Mouse (Mus musculus) hindbrain, embryonic 12.5 days (tissue): ENCODE data around the gene Stk11ip. TPM values are rescaled to one million over a fixed set of nuclear protein-coding genes. Genes with fewer than 3 reads are reported as not detected.

Source experiments
- ATAC-seq: fragments of 200-750 bp; cut with Nextera tagmentation; 2 replicates; pipeline ENCODE4 v1.8.0; 2017; ENCODE audit warnings: moderate TSS enrichment; ENCODE audit not compliant: low FRiP score
- H3K27ac ChIP-seq: fragments of 300-500 bp; sonication (generic); 2 replicates; pipeline ENCODE4 v1.5.1; 2016; ENCODE audit warnings: mild to moderate bottlenecking
- H3K27me3 ChIP-seq: fragments of 300-500 bp; sonication (generic); 2 replicates; pipeline ENCODE4 v1.6.1; 2016; ENCODE audit warnings: mild to moderate bottlenecking
- H3K36me3 ChIP-seq: fragments of 300-500 bp; sonication (generic); 2 replicates; pipeline ENCODE4 v1.6.1; 2016; ENCODE audit warnings: mild to moderate bottlenecking
- H3K4me1 ChIP-seq: fragments of 300-500 bp; sonication (generic); 2 replicates; pipeline ENCODE4 v1.6.1; 2016
- H3K4me2 ChIP-seq: fragments of 300-500 bp; sonication (generic); replicated peaks from 2 replicates; pipeline ENCODE4 v1.6.1; 2016; ENCODE audit warnings: mild to moderate bottlenecking
- H3K4me3 ChIP-seq: fragments of 300-500 bp; sonication (generic); 2 replicates; pipeline ENCODE4 v1.5.1; 2016; ENCODE audit warnings: mild to moderate bottlenecking
- H3K9ac ChIP-seq: fragments of 300-500 bp; sonication (generic); 2 replicates; pipeline ENCODE4 v1.6.1; 2016; ENCODE audit warnings: mild to moderate bottlenecking, moderate library complexity
- H3K9me3 ChIP-seq: fragments of 300-500 bp; sonication (generic); replicated peaks from 2 replicates; pipeline ENCODE4 v1.6.1; 2016; ENCODE audit warnings: mild to moderate bottlenecking
- whole genome bisulfite sequencing: fragments of 180-500 bp; shearing (Covaris S2); methylation state at CpG from one replicate; pipeline ENCODE4 v1.1.7; 2016; 5-methylcytosine and 5-hydroxymethylcytosine counted together
- polyA plus RNA-seq: library from polyadenylated mRNA; unstranded; fragments of >200 nt; fragmentation: Nextera tagmentation; extraction: Ambion mirVana; gene quantifications from 2 replicates; pipeline ENCODE4 v1.2.1, GENCODE M21; 2016

Stk11ip gene
- polyA plus RNA-seq, 1 experiment from 2014 or later, result 25.7 TPM

- under 1% methylated on average over 62 of the region's 62 CpGs for WGBS
- Histone ChIP-seq H3K4me3 (peak overlapping the region; percentile 48), H3K9me3 (no peaks in the 10 kb centered on the region), H3K27ac (no peak overlapping the region), H3K36me3 (peaks cover 23% of the 10 kb centered on the region), H3K27me3 (peaks cover 86% of the 10 kb centered on the region), H3K4me1 (peaks cover 25% of the 10 kb centered on the region), H3K4me2 (peak overlapping the region; percentile 91), H3K9ac (peak overlapping the region; percentile 47; the same call in 1 of the 2 replicates)
- peak; percentile 58 for ATAC-seq
Observed at GRCm38 (mm10) chr1:75487405-75488161, 33.7 kb upstream of the Stk11ip start.

- Histone ChIP-seq H3K9me3 (no peaks in the 10 kb centered on the region), H3K4me1 (peaks cover 27% of the 10 kb centered on the region), H3K4me3 (no peak overlapping the region), H3K4me2 (no peak overlapping the region), H3K27ac (no peak overlapping the region), H3K27me3 (peaks cover 57% of the 10 kb centered on the region), H3K9ac (no peak overlapping the region), H3K36me3 (0 out of 2 replicates have a peak, but pooled peaks cover 6% of the 10 kb centered on the region)
- ATAC-seq, result no peak
- WGBS, result 83% methylated on average over 34 of the region's 34 CpGs
Observed at GRCm38 (mm10) chr1:75490785-75491551, 30.4 kb upstream of the Stk11ip start.

GRCm38 (mm10) chr1:75492579-75493170, 28.7 kb upstream of the Stk11ip start:
- H3K4me2 ChIP-seq, result no peak overlapping the region
- WGBS, result 34% methylated on average over 24 of the region's 24 CpGs
- no peak overlapping the region for H3K27ac ChIP-seq
- H3K36me3 ChIP-seq, result peaks cover 16% of the 10 kb centered on the region
- H3K4me1 ChIP-seq, result peaks cover 12% of the 10 kb centered on the region
- no peak overlapping the region for H3K9ac ChIP-seq
- no peak overlapping the region for H3K4me3 ChIP-seq
- peaks cover 40% of the 10 kb centered on the region for H3K27me3 ChIP-seq
- no peak for ATAC-seq
- no peaks in the 10 kb centered on the region for H3K9me3 ChIP-seq

DNA sequence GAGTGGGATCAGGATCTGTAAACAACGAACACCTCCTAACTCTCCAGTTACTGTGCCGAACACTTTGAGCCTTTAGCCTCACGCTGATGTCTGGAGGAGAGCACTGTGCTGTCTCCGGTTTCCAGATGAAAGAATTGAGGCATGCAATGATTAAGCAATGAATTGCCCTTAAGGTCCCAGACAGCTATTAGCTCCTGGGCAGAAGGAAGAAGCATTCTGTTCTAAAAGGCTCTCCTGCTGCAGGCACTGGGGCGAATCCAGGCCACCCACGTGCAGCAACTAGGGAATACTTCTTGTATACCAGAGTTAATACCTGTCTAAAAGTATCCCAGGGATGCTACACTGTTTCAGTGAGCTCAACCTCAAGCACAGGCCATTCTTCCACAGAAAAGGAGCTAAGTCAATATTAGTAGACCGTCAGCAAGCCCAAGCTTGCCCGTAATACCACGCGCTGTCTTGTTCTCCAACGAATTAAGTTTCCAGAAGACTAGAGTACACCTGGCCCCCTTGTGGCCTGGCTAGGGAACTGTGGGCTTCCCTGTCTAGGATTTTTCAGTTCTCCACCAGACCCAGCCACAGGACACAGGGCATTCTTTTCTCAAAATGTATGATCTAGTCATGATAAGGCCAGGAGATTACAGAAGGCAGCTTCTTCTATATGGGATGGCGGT, 26.3 kb upstream of the Stk11ip start:
- H3K36me3 ChIP-seq, result peaks cover 38% of the 10 kb centered on the region
- no peak overlapping the region for H3K4me3 ChIP-seq
- no peak overlapping the region for H3K4me2 ChIP-seq
- peaks cover 3% of the 10 kb centered on the region; the same call in 1 of the 2 replicates for H3K4me1 ChIP-seq
- H3K27ac ChIP-seq, result no peak overlapping the region
- ATAC-seq, result no peak
- WGBS, result 54% methylated on average over 12 of the region's 12 CpGs
- H3K27me3 ChIP-seq, result peaks cover 20% of the 10 kb centered on the region
- no peak overlapping the region for H3K9ac ChIP-seq
- no peaks in the 10 kb centered on the region for H3K9me3 ChIP-seq

DNA sequence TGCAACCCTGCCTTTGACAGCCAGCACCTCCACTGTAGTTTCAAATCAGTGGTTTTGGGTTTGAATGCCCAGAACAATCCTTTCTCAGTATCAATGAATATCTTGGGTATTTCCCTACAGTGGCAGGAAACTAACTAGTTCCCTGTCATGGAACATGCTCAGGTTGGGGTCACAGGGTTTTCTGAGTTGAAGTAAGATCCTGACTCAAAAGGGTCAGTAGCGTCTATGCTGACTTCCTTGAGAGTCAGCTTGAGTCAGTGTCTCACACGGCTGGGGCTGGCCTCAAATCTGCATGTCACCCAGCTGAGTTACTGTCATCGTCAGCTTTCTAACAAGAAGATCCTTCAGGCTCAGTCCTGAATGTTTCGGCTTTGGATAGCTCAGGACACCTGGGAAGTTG, 22.4 kb upstream of the Stk11ip start:
- 89% methylated on average over 4 of the region's 4 CpGs for WGBS
- Histone ChIP-seq H3K4me3 (no peak overlapping the region), H3K4me1 (peaks cover 3% of the 10 kb centered on the region; the same call in 1 of the 2 replicates), H3K27ac (no peak overlapping the region), H3K27me3 (peaks cover 5% of the 10 kb centered on the region), H3K9me3 (no peaks in the 10 kb centered on the region), H3K36me3 (peaks cover 63% of the 10 kb centered on the region), H3K9ac (no peak overlapping the region), H3K4me2 (no peak overlapping the region)
- no peak for ATAC-seq

DNA sequence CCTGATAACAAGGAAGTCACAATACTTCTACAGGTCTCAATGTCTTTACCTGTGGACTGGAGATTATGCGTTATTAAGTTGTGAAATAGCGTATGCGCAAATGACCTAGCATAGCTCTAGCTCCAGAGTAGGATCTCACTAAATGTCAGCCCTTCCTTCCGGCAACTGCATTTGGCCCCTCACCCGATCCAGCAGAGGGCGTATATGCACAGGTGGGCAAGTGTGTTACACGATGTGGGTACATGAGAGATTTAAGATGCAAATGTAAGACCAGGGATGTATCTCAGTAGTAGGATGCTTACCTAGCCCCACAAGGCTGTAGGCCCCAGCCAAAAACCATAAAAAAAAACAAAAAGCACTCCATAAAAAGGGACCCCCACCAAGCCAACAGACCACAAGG, 21.9 kb upstream of the Stk11ip start:
- peaks cover 6% of the 10 kb centered on the region for H3K4me1 ChIP-seq
- H3K4me2 ChIP-seq, result no peak overlapping the region
- H3K4me3 ChIP-seq, result no peak overlapping the region
- H3K9ac ChIP-seq, result no peak overlapping the region
- peaks cover 63% of the 10 kb centered on the region for H3K36me3 ChIP-seq
- H3K27ac ChIP-seq, result no peak overlapping the region
- no peaks in the 10 kb centered on the region for H3K9me3 ChIP-seq
- ATAC-seq, result no peak
- peaks cover 10% of the 10 kb centered on the region for H3K27me3 ChIP-seq
- 84% methylated on average over 7 of the region's 7 CpGs for WGBS

DNA sequence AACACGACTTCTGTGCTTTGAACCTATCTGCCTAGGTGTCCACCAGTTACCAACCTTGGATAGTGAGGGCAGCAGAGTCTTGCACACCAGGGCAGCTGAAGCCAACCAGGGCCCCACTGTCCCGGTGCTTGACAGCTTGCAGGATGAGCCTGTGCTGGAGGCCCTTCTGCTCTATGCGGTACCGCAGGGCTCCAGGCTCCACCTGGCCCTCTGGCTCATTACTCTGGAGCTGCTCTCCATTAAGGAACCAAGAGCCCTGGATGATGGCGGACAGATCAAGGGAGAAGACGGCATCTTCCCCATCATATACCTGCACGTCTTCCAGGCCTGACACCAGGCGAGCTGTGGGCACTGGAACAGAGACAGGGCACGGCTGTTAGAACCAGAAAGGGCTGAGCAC, 19.4 kb upstream of the Stk11ip start:
- peaks cover 58% of the 10 kb centered on the region for H3K36me3 ChIP-seq
- 95% methylated on average over 9 of the region's 9 CpGs for WGBS
- H3K27ac ChIP-seq, result no peak overlapping the region
- no peak for ATAC-seq
- no peak overlapping the region for H3K4me2 ChIP-seq
- H3K27me3 ChIP-seq, result peaks cover 17% of the 10 kb centered on the region
- no peaks in the 10 kb centered on the region for H3K9me3 ChIP-seq
- no peak overlapping the region for H3K4me3 ChIP-seq
- peaks cover 20% of the 10 kb centered on the region for H3K4me1 ChIP-seq
- no peak overlapping the region for H3K9ac ChIP-seq

GRCm38 (mm10) chr1:75502945-75503650, 18.2 kb upstream of the Stk11ip start:
- WGBS, result 91% methylated on average over 24 of the region's 25 CpGs
- no peak overlapping the region for H3K4me2 ChIP-seq
- no peaks in the 10 kb centered on the region for H3K9me3 ChIP-seq
- peaks cover 48% of the 10 kb centered on the region for H3K36me3 ChIP-seq
- peaks cover 29% of the 10 kb centered on the region for H3K27me3 ChIP-seq
- no peak overlapping the region for H3K27ac ChIP-seq
- H3K9ac ChIP-seq, result no peak overlapping the region
- H3K4me3 ChIP-seq, result no peak overlapping the region
- no peak for ATAC-seq
- H3K4me1 ChIP-seq, result peaks cover 24% of the 10 kb centered on the region

DNA sequence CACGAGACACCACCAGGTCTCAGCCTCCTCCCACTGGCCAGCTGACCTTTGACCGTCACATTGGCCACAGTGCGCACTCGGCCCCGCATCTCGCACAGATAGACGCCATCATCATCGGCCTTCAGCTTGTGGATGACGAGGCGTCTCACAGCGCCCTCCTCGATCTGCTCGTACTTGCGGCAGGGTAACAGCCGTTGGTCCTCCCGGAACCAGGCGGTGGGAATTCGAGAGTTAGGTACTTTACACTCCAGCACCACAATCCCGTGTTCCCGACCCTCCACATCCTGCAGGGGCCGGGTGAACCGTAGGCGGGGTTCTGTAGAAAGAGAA, 17.7 kb upstream of the Stk11ip start:
- no peak overlapping the region; the same call in 1 of the 2 replicates for H3K4me2 ChIP-seq
- H3K36me3 ChIP-seq, result peaks cover 43% of the 10 kb centered on the region
- no peaks in the 10 kb centered on the region for H3K9me3 ChIP-seq
- peaks cover 29% of the 10 kb centered on the region for H3K27me3 ChIP-seq
- no peak overlapping the region for H3K27ac ChIP-seq
- WGBS, result 65% methylated on average over 23 of the region's 23 CpGs
- no peak for ATAC-seq
- no peak overlapping the region for H3K9ac ChIP-seq
- peaks cover 24% of the 10 kb centered on the region for H3K4me1 ChIP-seq
- H3K4me3 ChIP-seq, result no peak overlapping the region

GRCm38 (mm10) chr1:75504256-75505045, 16.9 kb upstream of the Stk11ip start:
- H3K4me1 ChIP-seq, result peaks cover 24% of the 10 kb centered on the region
- peak overlapping the region; percentile 79 for H3K4me3 ChIP-seq
- peaks cover 37% of the 10 kb centered on the region for H3K27me3 ChIP-seq
- no peaks in the 10 kb centered on the region for H3K9me3 ChIP-seq
- 59% methylated on average over 9 of the region's 9 CpGs for whole genome bisulfite sequencing
- 0 out of 2 replicates have a peak overlapping the region, but pooled peaks have one; percentile 89 for H3K27ac ChIP-seq
- ATAC-seq, result no peak
- H3K36me3 ChIP-seq, result peaks cover 35% of the 10 kb centered on the region
- H3K9ac ChIP-seq, result 0 out of 2 replicates have a peak overlapping the region, but pooled peaks have one; percentile 96
- peak overlapping the region; percentile 92 for H3K4me2 ChIP-seq
